Mouse (Mus musculus) lung, adult 18-20 months (tissue): ENCODE results near the gene Zfp683.

ENCODE experiments used
- DNase-seq, 2 experiments: peaks; one replicate each; pipeline ENCODE4 v3.0.0; 2022; ENCODE audit warnings: mixed read lengths in 2 of 2

Zfp683 gene

DNA sequence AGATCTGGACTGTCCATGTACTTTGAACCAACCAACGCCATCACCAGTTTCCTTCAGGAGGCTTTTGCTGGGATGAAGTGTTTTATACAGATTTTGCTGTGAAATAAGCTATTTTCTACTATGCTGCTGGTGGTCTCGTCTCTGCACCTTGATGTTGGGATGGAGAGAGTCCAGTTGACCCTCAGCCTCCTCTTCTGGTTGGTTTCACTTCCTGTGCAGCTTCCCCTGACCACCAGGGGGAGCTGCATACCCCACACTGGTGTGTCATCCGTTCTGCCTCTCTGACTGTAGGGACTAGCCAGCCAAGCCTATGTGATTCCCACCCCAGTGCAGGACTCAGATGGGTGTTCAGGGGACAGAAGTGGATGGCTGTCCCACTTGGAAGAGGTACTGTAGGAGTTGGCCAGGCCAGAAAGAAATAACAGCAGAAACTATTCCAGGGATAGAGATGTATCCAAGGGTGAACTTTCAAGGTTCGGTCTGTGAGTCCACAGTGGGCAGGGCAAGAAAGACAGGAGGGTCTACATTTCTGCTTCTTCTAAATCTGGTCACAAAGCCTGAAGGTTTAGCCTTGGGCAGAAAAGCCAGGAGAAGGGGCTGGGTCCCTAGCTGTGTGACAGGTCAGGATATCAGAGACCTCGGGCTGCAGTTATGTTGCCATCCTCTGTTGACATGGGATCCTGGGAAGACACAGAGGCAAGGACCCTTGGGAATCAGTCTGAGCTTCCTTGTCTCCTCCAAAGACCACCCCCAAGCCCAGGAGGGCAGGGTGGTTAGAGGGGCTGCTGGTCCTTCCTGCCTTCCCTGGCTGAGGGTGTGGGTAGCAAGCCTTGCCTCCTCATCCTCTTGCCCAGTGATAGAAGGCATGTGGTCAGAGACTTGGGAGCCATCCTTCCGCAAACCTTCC lies 39.0 kb downstream of the Zfp683 start:
- DNase-seq, result peak; percentile 46 to 64

DNA sequence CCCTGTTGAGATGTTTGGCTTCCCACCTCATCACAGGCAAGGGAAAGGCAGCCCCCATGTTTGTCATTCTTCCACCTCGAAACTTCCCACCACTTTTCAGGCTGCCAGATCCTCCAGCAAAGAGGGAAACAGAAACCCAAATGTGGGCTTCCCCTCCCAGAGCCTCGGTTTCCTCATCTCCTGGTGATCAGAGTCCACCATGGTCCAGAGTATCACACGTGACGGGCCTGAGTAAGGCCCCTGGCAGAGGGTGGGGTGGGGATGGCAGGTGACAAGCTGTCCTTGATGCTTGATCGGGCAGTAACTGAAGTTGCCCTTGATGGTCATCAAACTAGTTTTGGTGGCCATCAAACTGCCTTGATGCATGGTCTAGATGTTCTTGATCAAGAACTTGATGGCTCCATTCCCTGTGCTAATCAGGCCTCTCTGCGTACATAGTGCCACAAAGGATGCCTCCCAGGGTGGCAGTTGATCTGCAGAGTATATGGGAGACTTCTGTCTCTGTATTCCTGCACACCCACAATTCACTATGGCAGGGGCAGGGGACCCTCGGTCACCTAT lies 40.4 kb downstream of the Zfp683 start:
- no peak for DNase-seq

DNA sequence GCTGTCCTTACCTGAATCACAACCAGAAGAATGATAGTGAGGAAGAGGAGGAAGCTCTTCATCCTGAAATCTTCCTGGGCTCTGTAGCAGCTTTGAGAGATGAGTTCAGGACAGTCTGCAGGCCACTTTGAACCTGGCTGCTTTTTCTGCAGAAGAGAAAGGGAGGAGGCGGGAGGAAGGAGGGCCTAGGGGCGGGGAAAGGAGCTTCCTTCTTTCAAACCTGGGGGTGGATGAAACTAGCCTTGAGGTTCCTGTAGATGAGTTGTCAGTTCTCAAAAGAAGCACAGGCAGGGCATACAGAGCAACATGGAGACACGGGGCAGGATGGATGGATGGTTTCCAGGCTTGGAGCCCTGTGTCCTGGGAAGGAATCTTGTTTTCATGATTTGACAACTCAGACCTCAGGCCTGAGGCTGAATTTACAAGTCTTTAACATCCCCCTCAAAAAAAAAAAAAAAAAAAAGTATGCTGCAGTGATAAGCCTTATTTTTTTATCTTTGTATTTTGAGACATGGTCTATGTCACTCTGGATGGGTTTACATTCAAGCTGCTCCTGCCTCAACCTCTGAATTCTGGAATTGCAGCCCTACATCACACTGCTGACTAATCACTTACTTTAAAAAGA lies 41.4 kb downstream of the Zfp683 start, which contains the start of gene Cd52:
Gene Cd52 (minus strand): TSS at position 160 of the 625 bp plus-strand sequence.
- DNase-seq, result peak; percentile 62 to 73

DNA sequence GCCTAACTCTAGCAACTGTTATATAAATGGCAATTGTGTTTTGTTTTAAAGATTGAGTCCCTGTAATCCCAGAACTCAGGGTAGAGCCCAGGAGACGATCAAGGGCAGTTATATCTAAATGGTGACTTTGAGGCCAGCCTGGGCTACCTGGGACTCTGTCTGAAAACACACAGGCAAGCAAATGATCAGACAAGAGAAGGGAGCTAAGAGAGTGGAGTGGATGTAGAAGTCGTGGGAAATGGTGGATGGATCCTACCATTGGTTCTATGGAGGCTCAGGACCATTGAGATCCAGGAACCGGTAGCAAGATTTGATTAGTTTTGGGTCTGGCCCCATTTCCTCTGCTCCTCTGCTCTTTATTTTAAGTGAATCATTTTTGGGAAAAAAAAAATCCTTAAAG lies 42.5 kb downstream of the Zfp683 start:
- DNase-seq, result no peak

- DNase-seq, result peak; percentile 29 to 35
Measured at GRCm38 (mm10) chr4:134097015-134097608, 43.5 kb downstream of the Zfp683 start.

- DNase-seq, result peak; percentile 63 to 77
Measured at GRCm38 (mm10) chr4:134098628-134099027, 45.0 kb downstream of the Zfp683 start.

- DNase-seq, result no peak
Measured at GRCm38 (mm10) chr4:134100245-134100644, 46.6 kb downstream of the Zfp683 start.

- peak; percentile 91 to 92 for DNase-seq
Measured at GRCm38 (mm10) chr4:134101979-134102741, 48.5 kb downstream of the Zfp683 start, which contains the start of gene Ubxn11. Ubxn11 (plus strand) TSS chr4:134102570.

- DNase-seq, result peak in 1 of 2 experiments; percentile 37
Measured at GRCm38 (mm10) chr4:134102742-134103119, 49.1 kb downstream of the Zfp683 start.

DNA sequence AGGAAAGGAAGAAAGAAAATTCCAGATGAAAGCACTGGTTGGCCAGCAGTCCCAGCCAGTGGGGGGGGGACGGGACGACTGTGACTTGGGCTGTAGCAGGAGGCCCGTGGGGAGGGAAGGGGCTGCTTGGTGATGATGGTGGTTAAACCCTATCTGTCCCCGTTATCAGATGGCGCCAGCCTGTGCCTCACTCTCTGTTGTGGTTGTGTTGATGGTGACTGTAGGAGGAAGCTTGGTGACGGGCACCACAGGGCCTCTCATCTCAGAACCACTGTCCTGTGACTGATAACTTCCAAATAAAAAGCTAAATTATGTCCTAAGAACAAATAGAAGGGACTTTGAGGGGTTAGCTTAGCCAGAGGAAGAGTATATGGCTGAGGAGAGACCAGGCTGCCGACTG lies 52.5 kb downstream of the Zfp683 start:
- DNase-seq, result no peak

GRCm38 (mm10) chr4:134107730-134108129 lies 54.1 kb downstream of the Zfp683 start:
- no peak for DNase-seq

DNA sequence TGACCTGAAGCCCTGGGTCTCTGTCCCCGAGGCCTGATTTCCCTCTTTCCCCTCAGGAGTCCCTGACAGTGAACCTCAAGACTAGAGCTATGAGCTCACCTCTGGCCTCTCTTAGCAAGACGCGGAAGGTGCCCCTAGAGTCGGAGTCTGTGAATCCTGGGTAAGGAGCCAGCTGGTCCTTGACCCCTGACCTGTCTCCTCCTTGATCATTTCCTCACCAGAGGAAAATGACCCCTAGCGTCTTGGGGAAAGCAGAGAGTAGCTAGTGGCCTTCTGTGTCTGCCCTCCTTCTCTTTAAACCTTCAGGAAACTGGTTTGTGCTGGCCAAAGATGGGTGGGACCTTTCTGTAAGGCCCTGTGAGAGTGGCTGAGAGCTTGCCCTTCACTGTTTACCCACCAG lies 54.6 kb downstream of the Zfp683 start:
- no peak for DNase-seq
